Mouse (Mus musculus) T-helper 2 cell (primary cell): Measurements from ENCODE around the gene Nsl1.

Experiments
- in situ Hi-C: fragments of 300-600 bp; cut with MboI, MseI; formaldehyde crosslinking; loops from one replicate; pipeline ENCODE4 v1.15.1; 2025; ENCODE audit warnings: high pct_unique_total_duplicates

Gene Nsl1

DNA sequence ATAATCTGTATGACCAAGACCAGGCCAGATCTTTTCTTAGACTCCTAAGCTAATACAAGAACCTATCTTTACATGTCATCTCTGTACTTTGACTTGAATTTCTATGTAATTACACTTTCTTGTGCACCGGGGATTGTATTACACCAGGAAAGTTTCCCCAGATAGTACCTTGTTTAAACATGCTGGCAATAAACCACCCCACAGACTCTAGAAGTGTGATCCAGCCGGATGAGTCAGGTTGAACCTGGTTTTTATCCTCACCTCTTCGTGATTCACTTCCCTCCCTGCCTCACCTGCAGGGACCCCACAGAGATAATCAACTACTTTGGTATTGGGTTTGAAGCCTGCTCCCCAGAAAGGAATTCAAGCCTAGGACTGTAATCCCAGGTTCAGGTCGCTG lies 72.6 kb downstream of the Nsl1 start:
- in situ Hi-C loops = no loop called here
